Comparison of ENCODE assay signal across 20 mouse cellular contexts in genomic region chr1:172343914-172344313, GRCm38 (mm10). TPM values are rescaled to one million over a fixed set of nuclear protein-coding genes. Genes with fewer than 3 reads are reported as not detected.
DNase-seq lines count a peak whose midpoint lies in the region; ATAC-seq and TF ChIP-seq lines count a peak whose summit lies in the region.
"Had no signal": no experiment of that assay in that cellular context is flagged by ENCODE, and none has a peak within 500 bp of the region (broad histone marks: within the 10 kb centered on the region; RNA-seq: fewer than 3 reads in every experiment).

No protein-coding gene starts in this region.

- H3K4me3 ChIP-seq in hindbrain, embryonic 16.5 days (ENCODE audit: low read length): no peak overlapping the region
- no peak overlapping the region for H3K4me3 ChIP-seq in intestine, postnatal 0 days (ENCODE audit: low read depth, low read length)
- H3K4me3 ChIP-seq: heart, embryonic 12.5 days; limb, embryonic 12.5 days; megakaryocyte, embryonic 14.5 days had no signal

- ATAC-seq in hindbrain, embryonic 16.5 days: peak; percentile 18; the same call in 1 of the 2 replicates
- no peak for ATAC-seq in intestine, postnatal 0 days

- peaks cover 8% of the 10 kb centered on the region for H3K4me1 ChIP-seq in hindbrain, embryonic 16.5 days (ENCODE audit: control insufficient read depth, insufficient read depth, low read depth, low read length)
- peaks cover 8% of the 10 kb centered on the region for H3K4me1 ChIP-seq in intestine, postnatal 0 days (replicated peaks; ENCODE audit: control insufficient read depth, insufficient read depth, low read length)

- no peak for TF ChIP-seq CTCF in brain, embryonic 14.5 days (IDR thresholded peaks at IDR 0.05; ENCODE audit: borderline replicate concordance, extremely low read depth, insufficient read depth, insufficient read length)
- TF ChIP-seq CTCF in intestine, postnatal 0 days (IDR thresholded peaks at IDR 0.05; ENCODE audit: low read depth): no peak

- peak overlapping the region; percentile 60; the same call in 1 of the 2 replicates for H3K27ac ChIP-seq in hindbrain, embryonic 16.5 days (ENCODE audit: low read depth, low read length)
- no peak overlapping the region for H3K27ac ChIP-seq in intestine, postnatal 0 days (ENCODE audit: low read depth, low read length)
- H3K27ac ChIP-seq: kidney, postnatal 0 days; limb, embryonic 12.5 days; liver, embryonic 14.5 days had no signal

- peak overlapping the region; percentile 39 for H3K4me2 ChIP-seq in hindbrain, embryonic 16.5 days (ENCODE audit: low read length)
- H3K4me2 ChIP-seq in intestine, postnatal 0 days (replicated peaks; ENCODE audit: low read depth): no peak overlapping the region
- H3K4me2 ChIP-seq: heart, embryonic 12.5 days; limb, embryonic 12.5 days had no signal

- 0 out of 2 replicates have a peak, but pooled peaks cover 2% of the 10 kb centered on the region for H3K27me3 ChIP-seq in hindbrain, embryonic 16.5 days (replicated peaks; ENCODE audit: control insufficient read depth, insufficient read depth, low read length)
- peaks cover 31% of the 10 kb centered on the region for H3K27me3 ChIP-seq in intestine, postnatal 0 days (replicated peaks; ENCODE audit: control insufficient read depth, insufficient read depth, low read length)

- H3K36me3 ChIP-seq in hindbrain, embryonic 16.5 days (ENCODE audit: control insufficient read depth, insufficient read depth, low read length): no peaks in the 10 kb centered on the region
- H3K36me3 ChIP-seq in intestine, postnatal 0 days (ENCODE audit: control insufficient read depth, insufficient read depth): no peaks in the 10 kb centered on the region
- H3K36me3 ChIP-seq: heart, embryonic 12.5 days; limb, embryonic 12.5 days had no signal

- whole genome bisulfite sequencing in hindbrain, embryonic 16.5 days: 46% methylated on average over 3 of the region's 3 CpGs
- WGBS in intestine, postnatal 0 days: 59% methylated on average over 3 of the region's 3 CpGs

- peak; percentile 51 for DNase-seq in cerebellum, adult 9-11 months
- no peak for DNase-seq in cerebellum, postnatal 36 days
- DNase-seq in kidney, postnatal 14 days: peak; percentile 30
- no peak for DNase-seq in kidney, postnatal 4 days
- DNase-seq in brain, embryonic 14.5 days (ENCODE audit: low read depth): peak; percentile 56
- no peak for DNase-seq in thymus, postnatal 25 days
- DNase-seq: adrenal gland, postnatal 14 days; gastrocnemius, postnatal 36 days; heart, postnatal 36 days; layer of hippocampus, postnatal 36 days; lung, postnatal 10 days had no signal

- no peaks in the 10 kb centered on the region for H3K9me3 ChIP-seq in hindbrain, embryonic 16.5 days (ENCODE audit: control insufficient read depth, low read length)
- H3K9me3 ChIP-seq in intestine, postnatal 0 days (ENCODE audit: control insufficient read depth): no peaks in the 10 kb centered on the region
- H3K9me3 ChIP-seq: heart, embryonic 12.5 days; limb, embryonic 12.5 days had no signal

- no peak overlapping the region for H3K9ac ChIP-seq in hindbrain, embryonic 16.5 days (ENCODE audit: low read depth, low read length)
- H3K9ac ChIP-seq in intestine, postnatal 0 days (ENCODE audit: low read depth, low read length): no peak overlapping the region
- H3K9ac ChIP-seq: heart, embryonic 12.5 days; limb, embryonic 12.5 days; liver, embryonic 14.5 days had no signal

- no peak for TF ChIP-seq POLR2A in brain, embryonic 14.5 days (IDR thresholded peaks at IDR 0.05; ENCODE audit: borderline replicate concordance, extremely low read depth, insufficient read depth, insufficient read length, poor library complexity, severe bottlenecking)

RNA-seq across cellular contexts. Expression of gene Kcnj10, which starts 2.9 kb away (rescaled TPM):
- 3.2 and 5.9 TPM in 2 replicates for polyA plus RNA-seq in brain, embryonic 14.5 days (2012; rRNA removed)
- 3.5 and 3.9 TPM in 2 replicates for polyA plus RNA-seq in hindbrain, embryonic 16.5 days (2015; fragmentation: Nextera tagmentation; extraction: Ambion mirVana)
- polyA plus RNA-seq in intestine, postnatal 0 days (2015; fragmentation: Nextera tagmentation; extraction: Ambion mirVana): 0.16 and 0.17 TPM in 2 replicates
- polyA plus RNA-seq: heart, embryonic 12.5 days had no signal

RNA-seq across cellular contexts. Expression of gene Kcnj9, which starts 14.8 kb away (rescaled TPM):
- polyA plus RNA-seq in brain, embryonic 14.5 days (2012; rRNA removed): 6.9 and 8.0 TPM in 2 replicates
- polyA plus RNA-seq in hindbrain, embryonic 16.5 days (2015; fragmentation: Nextera tagmentation; extraction: Ambion mirVana): 4.9 and 5.6 TPM in 2 replicates
- polyA plus RNA-seq in intestine, postnatal 0 days (2015; fragmentation: Nextera tagmentation; extraction: Ambion mirVana): 0.05 TPM in 1 of 2 replicates, not detected in the other
- polyA plus RNA-seq: heart, embryonic 12.5 days; limb, embryonic 12.5 days; small intestine, adult 2 months; stomach, embryonic 14.5 days had no signal

RNA-seq across cellular contexts. Expression of gene Pigm, which starts 32.4 kb away (rescaled TPM):
- polyA plus RNA-seq in brain, embryonic 14.5 days (2012; rRNA removed): 9.4 and 9.8 TPM in 2 replicates
- 3.1 and 3.9 TPM in 2 replicates for polyA plus RNA-seq in hindbrain, embryonic 16.5 days (2015; fragmentation: Nextera tagmentation; extraction: Ambion mirVana)
- polyA plus RNA-seq in intestine, postnatal 0 days (2015; fragmentation: Nextera tagmentation; extraction: Ambion mirVana): 4.3 and 4.4 TPM in 2 replicates

RNA-seq across cellular contexts. Expression of gene Atp1a2, which starts 46.0 kb away (rescaled TPM):
- 51.5 and 82.9 TPM in 2 replicates for polyA plus RNA-seq in brain, embryonic 14.5 days (2012; rRNA removed)
- 96.7 and 102 TPM in 2 replicates for polyA plus RNA-seq in hindbrain, embryonic 16.5 days (2015; fragmentation: Nextera tagmentation; extraction: Ambion mirVana)
- polyA plus RNA-seq in intestine, postnatal 0 days (2015; fragmentation: Nextera tagmentation; extraction: Ambion mirVana): 1.9 and 2.8 TPM in 2 replicates

Comparison
In these comparisons a context has a peak if more than half of its experiments do, and no peak if none do; other contexts are left out.
1. DNase-seq: peak in cerebellum, adult 9-11 months (single experiment), kidney, postnatal 14 days (single experiment) and brain, embryonic 14.5 days (single experiment); none in cerebellum, postnatal 36 days (0 of 2), kidney, postnatal 4 days (0 of 2) and thymus, postnatal 25 days (single experiment).